Mouse (Mus musculus) cortical plate, adult 2 months (tissue): ENCODE measurements around the gene Olfr1156.

Source experiments
- CTCF ChIP-seq: fragments of 200-500 bp; IDR thresholded peaks from 2 replicates; pipeline ENCODE4 v1.5.1; 2011; ENCODE audit warnings: mild to moderate bottlenecking, control low read depth, low read length; ENCODE audit not compliant: insufficient read depth; ENCODE audit errors: extremely low read depth
- POLR2A ChIP-seq: fragments of 200-500 bp; IDR thresholded peaks from 2 replicates; pipeline ENCODE4 v1.6.1; 2011; ENCODE audit warnings: mild to moderate bottlenecking, low read length, control low read depth; ENCODE audit not compliant: insufficient read depth; ENCODE audit errors: extremely low read depth

GRCm38 (mm10) chr2:87974563-87974962 is 21.7 kb upstream of the Olfr1156 start, which contains the start of gene Olfr74:
- TF ChIP-seq POLR2A (no peak), CTCF (no peak)
